Mouse (Mus musculus) kidney, postnatal 10 days (tissue): ENCODE results near the gene Hmga2.
A peak's percentile ranks its signal among the peaks of the same experiment; 100 is the strongest.
"Not testable (repeated sequence)": the region's sequence is repeated elsewhere in the genome, so short reads cannot be mapped to it uniquely, and the experiment has no call there.

Source experiments
- DNase-seq: peaks from one replicate; pipeline ENCODE4 v3.0.0; 2021; ENCODE audit warnings: mixed read lengths

The Hmga2 gene

DNA sequence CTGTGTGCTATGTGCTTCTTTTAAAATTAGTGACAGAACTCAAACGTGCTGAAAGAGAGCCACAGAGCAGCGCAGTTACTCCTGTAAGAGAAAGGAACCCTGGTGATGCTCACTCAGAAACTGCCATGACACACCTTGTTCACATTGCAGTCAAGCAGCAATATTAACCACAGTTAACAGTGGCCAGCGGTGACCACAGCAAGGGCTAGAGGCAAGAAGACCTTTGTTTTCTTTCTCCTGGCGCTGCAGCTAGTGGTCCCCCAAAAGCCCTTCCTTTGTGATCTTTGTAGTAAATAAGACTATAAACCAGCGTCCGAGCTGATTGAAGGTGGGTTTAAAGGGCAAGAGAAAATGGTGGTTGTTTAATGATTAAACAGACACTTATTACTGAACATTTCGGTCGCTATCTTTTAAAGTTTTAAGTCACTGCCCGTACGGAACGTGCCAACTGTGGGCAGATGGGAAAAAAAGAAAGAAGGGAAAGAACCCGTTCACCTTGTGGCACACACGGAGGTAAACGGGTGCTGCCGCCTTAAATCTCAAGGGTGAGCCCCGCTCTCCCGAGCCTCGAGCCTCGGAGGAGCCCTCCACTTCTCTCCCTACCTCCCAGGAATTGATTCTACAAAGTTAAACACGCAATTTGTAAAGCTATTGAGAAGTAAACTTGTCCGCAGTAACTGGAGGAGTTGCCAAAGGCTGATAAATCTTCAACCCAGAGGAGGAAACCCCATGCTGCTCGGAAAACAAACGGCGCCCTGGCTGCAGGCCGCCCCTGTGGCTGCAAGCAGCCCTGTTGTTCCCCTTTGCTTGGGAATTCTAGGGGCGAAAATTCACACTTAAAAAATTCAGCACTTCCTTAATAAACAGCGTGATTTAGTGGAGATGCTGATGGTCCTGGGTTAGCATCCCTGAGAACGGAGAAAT is 85.1 kb downstream of the Hmga2 start:
- peak; percentile 51 for DNase-seq

DNA sequence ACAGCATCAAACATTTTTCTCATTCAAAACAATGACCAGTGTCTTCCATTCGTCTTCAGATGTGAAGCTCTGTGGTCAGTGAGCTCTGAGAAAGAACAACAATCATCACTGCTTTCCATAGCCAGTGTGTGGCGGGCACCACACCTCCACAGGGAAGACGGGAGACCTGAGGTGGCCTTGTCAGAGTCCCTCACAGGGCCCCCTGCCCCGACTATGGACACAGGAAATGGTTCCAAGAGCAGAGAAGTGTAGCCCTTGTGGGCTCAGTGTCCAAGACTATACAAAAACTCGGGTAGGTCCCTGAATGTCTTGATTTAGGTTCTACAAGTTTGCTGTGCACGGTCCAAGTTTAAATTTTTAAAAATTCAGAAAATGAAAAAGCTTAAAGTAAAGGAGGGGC is 86.6 kb downstream of the Hmga2 start:
- DNase-seq, result no peak

DNA sequence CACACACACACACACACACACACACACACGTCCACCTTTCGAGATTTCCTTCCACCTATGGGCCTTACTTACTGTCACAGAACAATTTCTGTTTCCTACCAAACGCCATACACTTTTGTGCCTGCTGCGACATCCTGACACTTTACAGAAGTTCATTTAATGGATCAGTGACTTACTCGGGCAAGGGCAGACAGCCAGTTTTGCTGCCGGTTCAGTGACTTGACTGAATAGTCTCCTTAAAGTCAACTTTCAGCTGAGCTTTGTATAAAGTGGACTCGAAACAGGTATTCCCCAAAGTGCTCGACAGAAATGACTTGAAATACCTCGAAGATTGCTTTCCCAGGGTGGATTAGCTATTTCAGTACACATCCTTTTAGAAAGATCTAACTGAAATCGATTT is 87.3 kb downstream of the Hmga2 start:
- DNase-seq, result peak; percentile 77

DNA sequence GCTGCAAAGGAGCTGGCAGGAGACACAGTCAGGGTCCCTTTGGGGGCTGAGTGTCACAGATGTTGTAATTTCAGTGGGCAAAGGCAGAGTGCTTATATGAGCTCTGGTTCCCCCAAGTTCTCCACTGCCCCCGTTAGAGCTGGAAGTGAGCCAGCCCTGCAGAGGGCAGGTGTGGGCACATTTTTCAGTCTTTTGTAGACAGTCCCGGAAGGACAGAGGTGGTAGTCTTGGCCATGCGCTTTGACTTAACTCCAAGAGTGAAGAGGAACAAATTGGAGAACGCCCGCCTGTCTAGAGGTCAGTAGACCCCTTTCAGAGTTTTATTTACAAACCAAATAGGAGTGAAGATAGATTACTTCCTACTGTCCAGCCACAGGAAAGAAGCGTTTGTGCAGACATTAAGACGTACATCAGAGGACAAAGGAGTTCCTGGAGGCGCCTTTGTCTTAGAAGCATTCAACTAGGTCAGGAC is 87.8 kb downstream of the Hmga2 start:
- peak; percentile 70 for DNase-seq

DNA sequence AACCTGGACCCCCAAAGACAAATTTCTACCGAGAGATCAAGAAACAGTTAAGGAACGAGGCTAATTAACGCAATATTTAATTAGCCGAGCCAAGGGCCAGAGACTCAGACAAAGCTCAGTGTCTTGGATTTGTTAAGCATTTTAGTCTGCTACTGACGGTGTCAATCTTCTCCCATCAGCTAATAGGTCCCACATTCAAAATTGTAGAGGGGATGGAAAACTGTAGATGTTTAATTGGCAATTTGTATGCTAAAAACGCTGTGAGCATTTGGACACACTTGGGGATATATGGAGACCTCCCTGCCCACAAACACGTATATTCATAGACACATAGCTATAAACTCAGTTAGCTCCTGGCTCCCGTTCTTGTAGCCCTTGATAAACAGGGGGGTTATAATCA is 89.2 kb downstream of the Hmga2 start:
- no peak for DNase-seq

DNA sequence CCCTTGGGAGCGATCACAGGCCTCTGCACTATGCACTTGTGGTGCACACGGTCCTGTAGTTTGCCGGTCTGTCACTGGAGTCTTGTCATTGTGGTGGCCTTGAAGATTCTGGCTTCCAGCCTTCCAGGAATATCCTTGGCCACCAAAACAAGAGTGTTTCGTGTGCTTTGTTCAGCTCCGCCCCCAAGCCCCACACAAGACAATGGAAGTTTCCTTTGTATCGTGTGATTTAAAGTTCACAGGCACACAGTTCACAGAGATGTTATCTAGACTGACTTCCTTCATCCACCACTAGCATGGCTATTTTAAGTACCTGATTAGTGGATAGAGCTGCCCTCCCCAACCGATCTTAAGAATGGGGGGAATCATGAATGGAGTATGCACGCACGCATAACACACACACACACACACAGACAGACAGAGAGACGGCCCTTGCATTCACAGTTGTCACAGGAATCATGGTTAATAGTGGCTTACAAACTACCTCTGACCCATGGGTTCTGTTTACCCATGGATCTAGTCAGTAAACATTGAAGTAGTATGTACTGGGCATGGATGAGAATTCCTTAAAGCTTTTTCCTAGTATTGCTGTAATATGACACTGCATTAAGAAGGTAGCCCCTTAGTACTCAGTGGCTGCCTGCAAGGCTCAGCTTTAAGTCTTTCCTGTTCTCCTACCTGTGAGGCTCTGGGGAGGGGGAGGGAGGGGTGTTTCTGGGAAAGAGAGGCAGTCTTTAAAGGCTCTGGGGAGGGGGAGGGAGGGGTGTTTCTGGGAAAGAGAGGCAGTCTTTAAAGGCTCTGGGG is 91.3 kb downstream of the Hmga2 start:
- DNase-seq, result peak; percentile 52

DNA sequence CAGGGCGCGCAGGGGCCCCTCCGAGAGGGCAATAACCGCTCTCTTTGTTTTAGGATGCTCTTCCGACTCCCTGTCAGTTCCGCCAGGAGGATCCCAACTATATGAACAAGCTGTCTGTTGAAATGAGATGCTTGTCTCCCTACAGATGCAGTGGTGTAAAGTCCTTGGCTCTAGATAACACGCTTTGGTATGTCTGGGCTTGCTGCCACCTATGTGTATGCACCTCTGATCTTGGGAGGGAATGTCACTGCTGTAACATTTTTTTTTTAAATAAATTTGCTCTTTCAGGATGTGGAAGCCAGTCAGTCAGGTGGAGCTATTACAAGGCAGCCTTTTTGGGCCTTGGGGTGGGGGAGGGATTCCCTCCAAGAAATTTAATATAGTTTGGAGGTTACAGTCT is 92.2 kb downstream of the Hmga2 start:
- DNase-seq, result no peak

DNA sequence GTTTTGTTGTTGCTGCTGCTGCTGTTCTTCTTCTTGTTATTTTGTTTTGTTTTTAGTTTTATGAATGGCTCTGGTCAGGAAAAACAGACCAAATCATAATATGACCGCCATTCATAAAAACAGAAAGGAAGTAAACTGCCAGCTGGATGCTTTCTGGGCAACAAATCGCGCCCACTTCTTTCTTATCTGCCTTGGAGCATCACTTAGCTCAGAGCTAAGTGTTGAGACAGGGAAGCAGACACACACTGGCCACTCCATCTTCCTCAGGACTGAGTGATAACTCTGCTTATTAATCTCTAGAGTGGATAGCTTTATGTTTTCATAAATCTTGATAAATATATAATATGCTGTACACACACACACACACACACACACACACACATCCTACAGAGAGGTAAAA is 98.5 kb downstream of the Hmga2 start:
- no peak for DNase-seq

DNA sequence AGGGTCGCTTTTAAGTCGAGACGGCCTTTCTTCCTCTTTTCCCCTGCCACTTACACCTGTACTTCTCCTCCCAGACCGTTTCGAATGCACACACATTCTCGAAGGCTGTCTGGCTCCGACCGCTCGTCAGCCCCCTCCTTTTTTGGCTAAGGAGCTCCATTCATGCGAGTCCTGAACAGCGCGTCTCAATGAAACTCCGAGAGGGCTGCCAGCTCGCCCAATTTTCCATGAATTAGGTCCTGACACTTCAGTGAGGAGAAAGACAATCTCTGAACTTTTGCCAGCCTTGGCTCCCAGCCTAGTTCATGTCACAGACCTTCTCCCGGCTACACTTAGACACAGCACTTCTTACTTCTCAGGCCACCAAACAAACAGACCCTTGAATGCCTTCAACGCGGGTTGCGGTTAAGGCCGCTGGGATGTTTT is 98.9 kb downstream of the Hmga2 start:
- DNase-seq, result peak; percentile 91

DNA sequence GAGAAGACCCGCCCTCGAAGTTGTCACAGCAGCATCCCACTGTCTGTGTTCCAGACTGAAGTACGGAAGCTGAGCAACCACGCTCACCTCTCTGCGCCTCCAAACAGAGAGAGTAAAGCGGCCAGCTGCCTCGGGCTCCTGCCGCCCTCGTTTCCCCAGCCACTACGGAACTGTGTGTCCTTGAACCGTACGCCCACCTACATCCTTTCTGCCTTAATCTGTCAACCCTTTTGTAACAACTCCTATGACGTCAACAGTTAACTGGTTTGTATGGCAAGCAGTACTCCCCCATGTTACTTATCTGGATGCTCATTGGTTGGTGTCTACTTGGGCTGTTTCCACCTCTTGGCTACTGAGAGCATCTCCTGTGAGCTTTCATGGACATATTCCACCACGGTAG is 100.8 kb downstream of the Hmga2 start:
- DNase-seq, result no peak

DNA sequence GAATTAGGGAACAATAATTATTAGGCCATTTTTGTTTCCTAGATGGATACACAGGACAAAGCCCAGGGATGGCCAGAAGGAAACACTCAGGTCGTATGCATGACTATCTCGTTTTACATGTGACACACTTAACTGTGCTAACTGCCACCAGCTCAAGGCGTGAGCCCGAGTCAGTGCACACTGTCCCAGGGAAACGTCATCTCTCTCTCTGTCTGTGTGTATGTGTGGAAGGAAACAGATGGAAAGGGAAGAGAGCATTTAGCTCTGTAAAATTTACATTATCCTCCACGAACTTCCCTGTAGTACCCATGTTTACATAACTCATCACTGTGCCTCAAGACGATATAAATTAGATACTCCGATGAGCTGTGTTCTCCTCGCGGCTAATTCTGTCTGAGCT is 105.1 kb downstream of the Hmga2 start:
- DNase-seq, result no peak

DNA sequence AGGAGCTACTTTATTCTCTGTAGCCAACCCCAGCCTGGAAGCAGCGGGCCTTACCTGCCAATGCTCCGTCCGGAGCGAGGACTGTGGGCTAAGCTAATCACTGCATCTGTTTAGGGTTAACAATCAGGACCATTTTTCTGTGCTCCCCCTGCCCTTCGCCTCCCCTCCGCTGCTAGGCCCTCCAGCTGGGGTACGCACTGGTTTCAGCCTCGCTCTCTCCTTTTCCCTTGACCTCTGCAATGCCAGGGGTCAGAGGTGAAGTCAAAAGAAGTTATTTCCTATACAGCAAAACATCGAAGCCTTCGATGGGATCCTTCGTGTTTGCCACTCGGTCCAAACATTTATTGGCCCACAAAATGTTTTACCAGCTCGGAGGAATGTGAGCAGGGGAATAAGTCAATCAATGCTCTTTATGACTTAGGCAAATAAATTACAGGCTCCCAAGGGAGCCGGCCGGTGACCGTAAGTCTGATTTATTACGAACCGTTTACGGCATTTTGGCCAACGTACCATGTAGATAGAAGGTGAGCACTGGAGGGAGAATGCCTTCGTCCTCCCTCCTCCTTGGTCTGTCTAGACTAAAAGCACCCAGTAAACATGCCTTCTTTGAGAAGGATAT is 107.0 kb downstream of the Hmga2 start:
- no peak for DNase-seq

DNA sequence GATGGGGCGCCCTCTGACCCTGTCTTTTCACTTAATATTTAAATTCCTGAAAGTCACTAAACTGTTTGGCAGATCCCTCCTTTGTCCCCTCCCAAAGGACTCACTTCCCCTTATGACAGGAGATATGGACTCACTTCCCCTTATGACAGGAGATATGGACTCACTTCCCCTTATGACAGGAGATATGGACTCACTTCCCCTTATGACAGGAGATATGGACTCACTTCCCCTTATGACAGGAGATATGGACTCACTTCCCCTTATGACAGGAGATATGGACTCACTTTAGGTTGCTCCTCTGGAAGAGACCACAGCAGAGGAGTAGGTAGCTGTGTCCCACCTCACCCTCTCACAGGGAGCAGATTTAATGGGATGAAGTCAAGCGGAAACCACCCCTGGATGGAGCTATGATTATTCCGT is 110.1 kb downstream of the Hmga2 start:
- not testable (repeated sequence) for DNase-seq

DNA sequence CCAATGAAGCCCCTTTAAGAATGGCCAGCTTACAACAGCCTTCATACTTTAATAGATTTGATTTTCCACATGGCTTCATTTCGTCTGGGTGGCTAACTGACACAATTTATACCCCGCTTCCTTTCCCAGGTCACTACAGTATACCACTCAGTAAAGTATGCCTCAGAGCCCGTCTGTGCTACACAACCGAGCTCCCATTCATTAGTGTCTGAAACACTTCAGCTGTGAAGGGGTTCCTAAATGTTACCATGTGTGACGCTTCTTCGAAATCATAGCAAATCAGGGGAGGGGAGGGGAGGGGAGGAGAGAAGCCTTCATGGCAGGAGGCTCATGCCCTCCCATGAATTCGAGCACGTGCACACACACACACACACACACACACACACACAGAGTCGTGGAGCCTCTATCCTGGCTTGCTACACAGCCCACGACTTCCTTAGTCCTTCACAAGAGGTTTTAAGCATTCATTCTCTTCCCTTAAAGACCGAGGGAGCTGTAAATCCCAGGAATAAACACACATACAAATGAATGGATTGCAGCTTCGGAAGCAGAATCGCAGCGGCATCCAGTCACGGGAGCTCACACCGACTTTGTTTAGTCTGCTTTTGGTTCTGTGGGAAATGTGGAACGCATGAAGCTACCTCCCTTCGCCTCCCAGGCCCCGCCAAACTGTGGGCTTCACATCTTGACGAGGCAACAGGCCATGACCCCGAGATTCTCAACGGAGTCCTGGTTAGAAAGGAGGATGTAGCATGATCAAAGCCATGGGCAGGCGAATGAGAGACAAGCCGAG is 110.7 kb downstream of the Hmga2 start:
- no peak for DNase-seq

DNA sequence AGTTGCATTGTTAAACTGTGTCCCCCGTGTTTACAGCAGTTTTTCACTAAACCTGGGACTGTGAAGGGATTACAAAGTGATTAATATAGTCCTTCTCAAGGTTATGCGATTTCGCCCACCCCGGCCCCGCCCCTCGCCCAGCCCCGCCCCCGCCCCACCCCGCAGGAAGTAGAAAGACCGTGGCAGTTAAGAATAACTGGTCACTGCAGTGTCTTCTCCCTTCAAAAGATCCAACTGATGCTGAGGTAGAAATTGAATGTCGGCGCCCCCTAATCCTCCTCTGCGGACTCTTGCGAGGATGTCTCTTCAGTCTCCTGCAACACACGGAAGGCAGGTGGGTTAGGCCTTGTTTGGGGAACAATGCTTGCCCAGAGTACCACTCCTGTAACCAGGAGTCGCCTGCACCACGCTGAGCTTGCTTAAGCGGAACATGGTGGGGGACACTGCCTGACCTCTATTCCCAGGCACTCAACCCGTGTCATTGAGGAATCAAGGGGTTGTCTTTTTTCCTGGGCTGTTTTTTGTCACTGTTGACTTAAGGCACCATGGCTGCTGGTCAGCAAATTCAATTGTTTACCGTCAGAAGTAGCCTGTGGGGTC is 112.2 kb downstream of the Hmga2 start:
- DNase-seq, result no peak

DNA sequence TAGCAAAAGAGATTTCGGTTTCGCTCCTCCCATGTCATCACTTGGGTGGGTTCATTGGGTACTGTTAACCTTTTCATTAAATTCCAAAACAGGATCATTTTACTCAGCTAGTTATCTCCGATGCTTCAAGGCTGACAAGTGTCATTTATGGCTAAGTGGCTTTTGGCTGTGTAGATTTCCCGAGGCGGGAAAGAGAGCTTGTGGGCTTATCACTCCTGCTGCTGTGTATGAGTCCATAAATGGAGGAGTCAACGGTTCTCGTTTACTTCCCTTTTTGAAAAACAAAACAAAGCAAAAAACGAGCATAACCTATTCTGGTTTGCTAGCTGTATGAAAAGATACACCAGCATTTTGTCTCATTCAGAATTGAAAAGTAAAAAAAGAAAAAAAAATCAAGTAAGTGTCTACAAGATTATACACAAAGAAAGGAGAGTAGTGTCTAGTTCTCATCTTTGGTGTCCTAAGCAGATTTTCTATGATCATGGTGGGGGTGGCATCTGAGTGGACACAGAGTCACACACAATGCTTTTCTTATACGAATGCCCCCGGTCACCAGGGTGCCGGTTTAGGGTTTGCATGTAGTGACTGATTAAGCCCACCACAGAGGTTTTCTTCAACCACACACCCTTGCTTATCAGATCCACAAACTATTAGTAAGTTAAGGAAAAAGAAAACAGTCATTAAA is 112.8 kb downstream of the Hmga2 start:
- DNase-seq, result not testable (repeated sequence)

DNA sequence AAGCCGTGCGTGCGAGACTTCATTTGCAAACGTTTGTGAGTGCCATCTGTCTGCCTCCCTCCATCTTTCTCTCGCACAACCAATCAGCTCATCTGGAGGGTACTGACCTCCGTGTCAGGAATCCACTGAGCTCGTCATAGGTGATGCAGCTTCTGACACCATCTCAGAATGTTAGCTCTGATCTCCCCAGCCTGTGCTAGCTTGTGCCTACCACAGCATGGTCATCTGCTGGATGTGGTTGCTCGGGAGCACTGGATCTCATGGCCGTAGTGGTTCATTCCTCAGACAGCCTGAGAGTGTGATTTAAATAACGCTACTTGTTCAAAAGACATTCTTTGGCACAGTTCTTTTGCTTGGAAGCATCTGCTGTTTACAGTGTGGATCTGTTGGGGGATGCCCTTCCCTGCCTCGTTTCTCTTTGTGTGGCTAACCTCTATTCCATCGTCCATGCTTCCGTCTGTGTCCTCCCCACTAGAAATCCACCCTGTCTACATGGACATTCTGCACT is 121.7 kb downstream of the Hmga2 start:
- no peak for DNase-seq

DNA sequence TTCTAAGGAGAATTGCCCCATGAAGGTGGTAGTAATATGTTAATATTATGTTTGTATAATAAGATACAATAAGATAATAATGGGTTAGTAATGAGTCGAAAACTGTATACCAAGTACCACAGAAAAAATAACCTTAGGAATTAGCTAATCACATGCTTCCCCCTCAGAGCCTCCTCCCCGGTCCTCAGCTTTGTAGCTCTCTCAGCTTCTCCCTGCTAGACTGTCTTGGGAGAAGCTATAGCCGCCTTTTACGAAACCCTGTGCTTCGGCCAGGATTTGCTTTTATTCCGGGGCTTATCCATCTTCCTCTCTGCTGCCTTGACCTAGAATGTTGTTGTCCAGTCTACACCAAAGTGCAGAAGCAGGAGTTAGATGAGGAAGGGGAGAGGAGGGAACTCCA is 130.9 kb downstream of the Hmga2 start:
- DNase-seq, result no peak

DNA sequence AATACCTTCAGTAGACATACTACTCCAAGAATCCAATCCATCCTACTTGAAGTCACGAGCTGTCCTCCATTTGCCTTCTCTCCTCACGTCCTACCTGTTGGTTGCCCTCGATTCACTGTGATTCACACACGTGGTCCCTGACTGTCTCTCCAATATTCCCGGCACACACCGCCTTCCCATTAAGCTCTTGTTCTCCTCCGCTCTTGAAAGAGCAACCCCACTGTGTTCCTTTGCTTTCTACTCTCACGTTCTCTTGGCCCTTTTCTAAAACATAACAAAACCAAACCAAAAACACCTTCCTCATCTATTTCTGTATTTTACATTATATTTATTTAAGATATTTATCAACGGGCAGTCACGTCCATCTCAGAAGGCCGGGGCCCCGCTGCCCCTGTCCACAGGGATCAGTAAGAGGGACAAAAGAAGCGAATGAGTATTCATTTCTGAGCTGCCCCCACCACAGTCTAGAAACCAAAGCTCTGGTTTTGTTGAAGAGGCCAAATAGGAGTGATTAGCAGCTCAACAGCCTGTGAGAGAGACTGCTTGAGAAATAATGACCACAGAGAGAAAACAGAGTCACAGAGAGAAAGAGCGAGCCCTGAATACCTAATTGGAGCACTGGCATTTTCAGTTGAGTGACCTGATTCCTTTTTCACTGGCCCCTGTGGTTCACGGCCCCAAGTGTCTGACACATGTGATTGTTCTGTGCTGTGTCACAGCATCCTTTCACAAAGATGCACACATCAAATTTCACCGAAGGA is 131.5 kb downstream of the Hmga2 start:
- no peak for DNase-seq

DNA sequence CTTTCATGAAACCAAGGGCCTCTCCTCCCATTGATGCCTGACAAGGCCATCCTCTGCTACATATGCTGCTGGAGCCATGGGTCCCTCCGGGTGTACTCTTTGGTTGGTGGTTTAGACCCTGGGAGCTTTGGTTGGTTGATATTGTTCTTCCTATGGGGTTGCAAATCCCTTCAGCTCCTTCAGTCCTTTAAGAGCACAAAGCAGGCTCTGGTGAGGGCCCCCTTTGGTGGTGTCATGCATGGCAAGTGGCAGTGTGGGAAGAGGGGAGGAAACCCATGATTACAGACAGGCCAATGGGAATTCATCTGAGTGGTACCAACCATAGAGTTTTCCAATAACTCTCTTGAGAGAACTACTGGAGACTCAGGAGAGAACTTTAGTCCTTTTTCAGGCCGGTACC is 136.4 kb downstream of the Hmga2 start:
- DNase-seq, result not testable (repeated sequence)
